Mouse (Mus musculus) hindbrain, embryonic 11.5 days (tissue): ENCODE measurements at regions not wholly inside any gene's neighbourhood (a gene's known extent, or its start where the extent isn't known, plus 50 kb on each side); places are given as distances from the start of the nearest gene placed in this dataset.

Source experiments
- ATAC-seq: fragments of 200-750 bp; cut with Nextera tagmentation; 2 replicates; pipeline ENCODE4 v1.8.0; 2017; ENCODE audit warnings: mild to moderate bottlenecking, moderate TSS enrichment, moderate library complexity; ENCODE audit not compliant: low FRiP score
- DNase-seq: peaks from one replicate; pipeline ENCODE4 v3.0.0-alpha.2; 2015; ENCODE audit warnings: low spot score
- H3K27ac ChIP-seq: fragments of 300-500 bp; sonication (generic); 2 replicates; pipeline ENCODE4 v1.5.1; 2014; ENCODE audit warnings: mild to moderate bottlenecking, low read depth, low read length
- H3K27me3 ChIP-seq: fragments of 300-500 bp; sonication (generic); 2 replicates; pipeline ENCODE4 v1.6.1; 2014; ENCODE audit warnings: mild to moderate bottlenecking, low read length, moderate library complexity, mixed read lengths; ENCODE audit not compliant: control insufficient read depth, insufficient read depth
- H3K36me3 ChIP-seq: fragments of 300-500 bp; sonication (generic); 2 replicates; pipeline ENCODE4 v1.6.1; 2014; ENCODE audit warnings: mild to moderate bottlenecking, low read length, moderate library complexity, mixed read lengths; ENCODE audit not compliant: control insufficient read depth, insufficient read depth
- H3K4me1 ChIP-seq: fragments of 300-500 bp; sonication (generic); replicated peaks from 2 replicates; pipeline ENCODE4 v1.6.1; 2014; ENCODE audit warnings: low read length, mixed read lengths; ENCODE audit not compliant: control insufficient read depth, insufficient read depth
- H3K4me2 ChIP-seq: fragments of 300-500 bp; sonication (generic); replicated peaks from 2 replicates; pipeline ENCODE4 v1.6.1; 2014; ENCODE audit warnings: mild to moderate bottlenecking, low read depth, low read length
- H3K4me3 ChIP-seq: fragments of 300-500 bp; sonication (generic); 2 replicates; pipeline ENCODE4 v1.5.1; 2014; ENCODE audit warnings: low read depth, low read length
- H3K9ac ChIP-seq: fragments of 300-500 bp; sonication (generic); 2 replicates; pipeline ENCODE4 v1.6.1; 2014; ENCODE audit warnings: low read depth, low read length
- H3K9me3 ChIP-seq: fragments of 300-500 bp; sonication (generic); 2 replicates; pipeline ENCODE4 v1.6.1; 2016; ENCODE audit warnings: low read length; ENCODE audit not compliant: control insufficient read depth
- WGBS: fragments of 180-500 bp; shearing (Covaris S2); extraction: QIAGEN DNeasy Blood & Tissue Kit; methylation state at CpG from one replicate; pipeline ENCODE4 v1.1.7; 2014; 5-methylcytosine and 5-hydroxymethylcytosine counted together

GRCm38 (mm10) chr5:37980692-37981091 lies 57.9 kb upstream of the Stx18 start:
- WGBS = 74% methylated on average over 3 of the region's 3 CpGs
- Histone ChIP-seq H3K9ac (no peak overlapping the region), H3K4me3 (no peak overlapping the region), H3K4me2 (no peak overlapping the region), H3K9me3 (no peaks in the 10 kb centered on the region), H3K27me3 (no peaks in the 10 kb centered on the region), H3K27ac (no peak overlapping the region), H3K4me1 (no peaks in the 10 kb centered on the region), H3K36me3 (no peaks in the 10 kb centered on the region)
- no peak for DNase-seq
- ATAC-seq = no peak

GRCm38 (mm10) chr5:37976943-37977434 lies 61.6 kb upstream of the Stx18 start:
- Histone ChIP-seq H3K9ac (no peak overlapping the region), H3K27me3 (no peaks in the 10 kb centered on the region), H3K4me1 (no peaks in the 10 kb centered on the region), H3K36me3 (no peaks in the 10 kb centered on the region), H3K27ac (no peak overlapping the region), H3K4me2 (no peak overlapping the region), H3K4me3 (no peak overlapping the region), H3K9me3 (no peaks in the 10 kb centered on the region)
- WGBS = 63% methylated on average over 4 of the region's 4 CpGs
- ATAC-seq = no peak
- DNase-seq = no peak

- DNase-seq (no peak), ATAC-seq (no peak)
- no peaks in the 10 kb centered on the region for H3K4me1 ChIP-seq
- H3K27ac ChIP-seq = no peak overlapping the region
- 90% methylated on average over 7 of the region's 7 CpGs for WGBS
- no peaks in the 10 kb centered on the region for H3K9me3 ChIP-seq
- no peak overlapping the region for H3K4me2 ChIP-seq
- no peak overlapping the region for H3K9ac ChIP-seq
- no peak overlapping the region for H3K4me3 ChIP-seq
- H3K36me3 ChIP-seq = no peaks in the 10 kb centered on the region
- H3K27me3 ChIP-seq = peaks cover 10% of the 10 kb centered on the region
Observed at GRCm38 (mm10) chr5:37972980-37973545, 65.5 kb upstream of the Stx18 start.

- ATAC-seq (no peak), DNase-seq (no peak)
- Histone ChIP-seq H3K36me3 (no peaks in the 10 kb centered on the region), H3K4me3 (no peak overlapping the region), H3K9me3 (no peaks in the 10 kb centered on the region), H3K27me3 (peaks cover 18% of the 10 kb centered on the region), H3K27ac (no peak overlapping the region), H3K4me2 (no peak overlapping the region), H3K4me1 (no peaks in the 10 kb centered on the region), H3K9ac (no peak overlapping the region)
- WGBS = 76% methylated on average over 11 of the region's 11 CpGs
Observed at GRCm38 (mm10) chr5:37971724-37972123, 66.8 kb upstream of the Stx18 start.

GRCm38 (mm10) chr5:37968596-37968995 lies 69.9 kb upstream of the Stx18 start:
- no peaks in the 10 kb centered on the region for H3K4me1 ChIP-seq
- 27% methylated on average over 10 of the region's 10 CpGs for WGBS
- H3K4me2 ChIP-seq = no peak overlapping the region
- H3K9ac ChIP-seq = no peak overlapping the region
- ATAC-seq (no peak), DNase-seq (peak; percentile 20)
- no peaks in the 10 kb centered on the region for H3K9me3 ChIP-seq
- H3K27me3 ChIP-seq = peaks cover 20% of the 10 kb centered on the region
- H3K4me3 ChIP-seq = no peak overlapping the region
- no peak overlapping the region for H3K27ac ChIP-seq
- H3K36me3 ChIP-seq = no peaks in the 10 kb centered on the region

GRCm38 (mm10) chr5:37967914-37968375 lies 70.6 kb upstream of the Stx18 start:
- Histone ChIP-seq H3K9ac (no peak overlapping the region), H3K4me1 (no peaks in the 10 kb centered on the region), H3K27me3 (peaks cover 20% of the 10 kb centered on the region), H3K27ac (no peak overlapping the region), H3K4me3 (no peak overlapping the region), H3K36me3 (no peaks in the 10 kb centered on the region), H3K9me3 (no peaks in the 10 kb centered on the region), H3K4me2 (no peak overlapping the region)
- 11% methylated on average over 14 of the region's 14 CpGs for WGBS
- peak; percentile 48 for DNase-seq
- no peak for ATAC-seq

GRCm38 (mm10) chr5:37967106-37967913 lies 71.2 kb upstream of the Stx18 start:
- ATAC-seq (no peak), DNase-seq (peak; percentile 47)
- peaks cover 20% of the 10 kb centered on the region for H3K27me3 ChIP-seq
- H3K4me3 ChIP-seq = no peak overlapping the region
- 7% methylated on average over 23 of the region's 23 CpGs for WGBS
- H3K36me3 ChIP-seq = no peaks in the 10 kb centered on the region
- H3K4me2 ChIP-seq = no peak overlapping the region
- H3K9me3 ChIP-seq = no peaks in the 10 kb centered on the region
- no peaks in the 10 kb centered on the region for H3K4me1 ChIP-seq
- H3K9ac ChIP-seq = no peak overlapping the region
- H3K27ac ChIP-seq = no peak overlapping the region

- no peak overlapping the region for H3K4me3 ChIP-seq
- 69% methylated on average over 8 of the region's 8 CpGs for WGBS
- H3K9ac ChIP-seq = no peak overlapping the region
- ATAC-seq (no peak), DNase-seq (no peak)
- no peaks in the 10 kb centered on the region for H3K4me1 ChIP-seq
- no peaks in the 10 kb centered on the region for H3K36me3 ChIP-seq
- H3K27ac ChIP-seq = no peak overlapping the region
- H3K27me3 ChIP-seq = peaks cover 13% of the 10 kb centered on the region
- no peak overlapping the region for H3K4me2 ChIP-seq
- H3K9me3 ChIP-seq = no peaks in the 10 kb centered on the region
Observed at GRCm38 (mm10) chr5:37963688-37964087, 74.9 kb upstream of the Stx18 start.

- H3K27me3 ChIP-seq = peaks cover 7% of the 10 kb centered on the region
- DNase-seq = no peak
- H3K27ac ChIP-seq = no peak overlapping the region
- H3K9ac ChIP-seq = no peak overlapping the region
- H3K4me2 ChIP-seq = no peak overlapping the region
- H3K4me3 ChIP-seq = no peak overlapping the region
- ATAC-seq = no peak
- 53% methylated on average over 3 of the region's 3 CpGs for WGBS
- H3K4me1 ChIP-seq = no peaks in the 10 kb centered on the region
- H3K9me3 ChIP-seq = no peaks in the 10 kb centered on the region
- no peaks in the 10 kb centered on the region for H3K36me3 ChIP-seq
Observed at GRCm38 (mm10) chr5:37962513-37962912, 76.0 kb upstream of the Stx18 start.
